Mouse (Mus musculus) spleen, postnatal 36 days (tissue): Measurements from ENCODE around the gene Smox.

ENCODE experiments used
- DNase-seq, 2 experiments: peaks; one replicate each; pipeline ENCODE4 v3.0.0; 2022; ENCODE audit warnings: low spot score in 2 of 2, mixed read lengths in 1 of 2

Smox gene

GRCm38 (mm10) chr2:131514055-131514621, 22.8 kb downstream of the Smox start:
- no peak for DNase-seq

- DNase-seq = no peak
Observed at GRCm38 (mm10) chr2:131517550-131517949, 26.3 kb downstream of the Smox start.

DNA sequence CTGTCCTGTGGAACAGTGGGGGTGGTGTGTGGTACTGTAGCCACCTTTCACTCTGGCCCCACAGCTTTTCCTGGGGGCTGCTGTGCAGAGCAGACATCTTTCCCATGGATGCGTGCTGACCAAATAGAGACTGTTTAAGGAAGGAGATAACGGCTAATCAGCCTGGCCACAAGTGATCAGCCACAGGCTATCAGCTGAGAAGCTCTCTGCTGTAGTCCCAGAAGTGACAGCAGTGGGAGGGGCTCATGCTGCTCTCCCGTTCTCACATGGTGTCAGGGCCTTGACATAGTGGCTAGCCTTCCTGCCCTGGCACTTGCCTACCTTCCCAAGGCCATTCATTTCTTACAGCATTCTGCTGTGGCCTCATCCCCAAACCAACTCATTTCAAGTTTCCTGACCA, 27.5 kb downstream of the Smox start:
- peak; percentile 23 to 28 for DNase-seq

GRCm38 (mm10) chr2:131520743-131521142, 29.4 kb downstream of the Smox start:
- DNase-seq = no peak

DNA sequence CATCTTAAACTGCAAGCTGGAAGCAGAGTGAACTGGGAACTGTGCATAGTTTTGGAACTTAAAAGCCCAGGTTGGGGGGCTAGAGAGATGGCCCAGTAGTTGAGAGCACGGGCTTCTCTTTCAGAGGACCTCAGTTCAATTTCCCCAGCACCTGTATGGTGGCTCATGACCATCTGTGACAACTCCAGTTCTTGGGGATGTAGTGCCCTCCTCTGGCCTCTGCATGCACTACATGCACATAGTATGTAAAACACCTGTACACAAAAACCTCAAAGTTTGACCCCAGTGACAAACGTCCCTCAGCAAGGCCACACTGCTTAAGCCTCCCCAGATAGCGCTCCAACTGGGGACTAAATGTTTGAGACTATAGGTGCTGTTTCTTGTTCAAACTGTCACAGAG, 35.8 kb downstream of the Smox start:
- no peak for DNase-seq

- DNase-seq = peak in 1 of 2 experiments; percentile 34
Observed at GRCm38 (mm10) chr2:131529898-131530622, 38.8 kb downstream of the Smox start.

DNA sequence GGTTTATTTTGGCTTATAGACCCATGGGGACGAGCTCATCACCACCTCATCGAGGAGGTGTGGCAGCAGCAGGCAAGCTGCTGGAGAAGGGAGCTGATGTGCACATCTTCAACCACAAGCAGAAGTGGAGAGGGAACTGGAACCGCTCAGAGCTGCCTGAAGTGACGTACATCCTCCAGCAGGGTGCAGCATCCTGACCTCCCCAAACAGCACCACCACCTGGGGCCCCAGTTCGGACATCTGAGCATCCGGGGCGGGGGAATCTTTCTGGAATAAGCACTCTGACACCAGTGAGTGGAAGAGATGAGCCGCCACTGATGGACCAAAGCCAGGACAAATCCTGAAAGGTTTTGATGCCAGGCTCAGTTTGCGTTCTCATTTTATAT, 39.3 kb downstream of the Smox start:
- DNase-seq = peak; percentile 30 to 33

DNA sequence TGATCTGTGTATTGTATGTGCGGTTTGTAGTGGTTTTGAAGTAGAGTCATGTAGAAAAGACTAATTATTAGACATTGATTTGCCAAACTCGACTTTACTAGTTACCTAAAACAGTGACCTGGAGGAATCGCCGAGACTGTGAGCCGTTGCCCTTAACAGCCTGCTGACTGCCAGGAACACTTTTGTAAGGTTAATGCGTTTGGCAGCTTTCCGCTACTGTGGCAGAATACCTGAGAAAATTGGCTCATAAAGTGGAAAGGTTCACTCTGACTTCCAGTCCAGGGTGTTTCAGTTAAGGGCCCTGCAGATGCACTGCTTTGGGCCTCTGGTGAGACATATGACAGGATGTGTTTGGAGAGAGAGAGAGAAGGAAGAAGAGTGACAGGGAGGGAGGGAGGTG, 40.0 kb downstream of the Smox start:
- no peak for DNase-seq

GRCm38 (mm10) chr2:131535168-131535567, 43.9 kb downstream of the Smox start:
- no peak for DNase-seq

DNA sequence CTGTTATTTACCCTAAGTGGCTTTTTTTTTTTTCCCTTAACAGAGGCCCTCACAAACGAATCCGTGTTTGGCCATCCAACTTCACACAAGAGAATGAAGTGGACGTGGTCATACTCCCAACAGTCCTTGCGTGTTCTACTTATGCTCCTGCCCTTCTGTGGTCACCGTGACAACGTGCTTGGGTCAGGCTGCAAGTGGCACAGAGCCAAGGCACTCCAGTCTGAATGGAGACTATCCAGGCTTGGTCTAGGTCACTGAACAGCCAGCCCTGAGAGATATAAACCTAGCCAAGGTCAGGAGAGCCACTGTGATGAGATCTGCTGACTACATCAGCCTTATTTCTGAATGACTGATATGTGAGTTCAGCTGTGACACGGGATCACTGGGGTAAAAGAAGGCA, 47.0 kb downstream of the Smox start:
- DNase-seq = no peak

DNA sequence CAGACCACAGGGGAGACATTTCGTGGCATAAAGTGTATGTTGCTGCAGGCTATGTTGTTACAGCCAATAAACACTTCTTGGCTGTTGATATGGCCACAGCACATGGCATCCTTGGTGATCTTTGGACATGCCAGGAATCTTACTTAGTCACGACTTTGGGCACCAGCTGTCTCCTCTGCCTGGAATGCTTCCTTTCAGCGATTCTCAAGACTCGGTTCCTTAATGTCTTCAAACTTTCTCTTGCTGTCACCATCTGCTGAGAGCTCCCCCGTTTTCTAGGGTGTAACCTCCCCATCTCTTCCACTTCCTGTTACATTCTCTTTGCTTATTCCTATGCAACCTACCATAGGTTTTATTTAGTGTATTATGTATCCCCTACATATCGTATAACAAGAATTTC, 48.5 kb downstream of the Smox start:
- DNase-seq = no peak

DNA sequence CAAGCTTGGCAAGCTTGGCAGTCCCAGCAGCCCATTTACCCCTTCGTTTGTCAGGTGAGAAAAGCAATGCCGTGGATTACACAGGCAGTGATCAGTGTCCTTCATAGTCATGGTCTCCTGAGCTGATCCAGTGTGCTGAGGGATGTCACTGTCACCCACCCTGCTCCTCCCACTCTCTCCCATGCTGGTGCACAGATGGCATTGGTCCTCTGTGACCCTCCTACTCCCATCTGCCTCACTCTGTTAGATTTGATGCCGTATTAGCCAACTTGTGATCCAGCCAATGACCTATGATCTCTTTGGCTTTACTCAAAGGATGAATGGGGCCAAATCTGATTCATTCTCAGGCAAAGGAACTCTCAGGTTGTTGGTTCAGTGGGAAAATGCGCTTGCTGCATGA, 50.4 kb downstream of the Smox start:
- no peak for DNase-seq

- no peak for DNase-seq
Observed at GRCm38 (mm10) chr2:131542531-131542930, 51.2 kb downstream of the Smox start.

- peak; percentile 17 to 27 for DNase-seq
Observed at GRCm38 (mm10) chr2:131545386-131546307, 54.4 kb downstream of the Smox start.

- DNase-seq = no peak
Observed at GRCm38 (mm10) chr2:131546308-131546700, 55.0 kb downstream of the Smox start.

DNA sequence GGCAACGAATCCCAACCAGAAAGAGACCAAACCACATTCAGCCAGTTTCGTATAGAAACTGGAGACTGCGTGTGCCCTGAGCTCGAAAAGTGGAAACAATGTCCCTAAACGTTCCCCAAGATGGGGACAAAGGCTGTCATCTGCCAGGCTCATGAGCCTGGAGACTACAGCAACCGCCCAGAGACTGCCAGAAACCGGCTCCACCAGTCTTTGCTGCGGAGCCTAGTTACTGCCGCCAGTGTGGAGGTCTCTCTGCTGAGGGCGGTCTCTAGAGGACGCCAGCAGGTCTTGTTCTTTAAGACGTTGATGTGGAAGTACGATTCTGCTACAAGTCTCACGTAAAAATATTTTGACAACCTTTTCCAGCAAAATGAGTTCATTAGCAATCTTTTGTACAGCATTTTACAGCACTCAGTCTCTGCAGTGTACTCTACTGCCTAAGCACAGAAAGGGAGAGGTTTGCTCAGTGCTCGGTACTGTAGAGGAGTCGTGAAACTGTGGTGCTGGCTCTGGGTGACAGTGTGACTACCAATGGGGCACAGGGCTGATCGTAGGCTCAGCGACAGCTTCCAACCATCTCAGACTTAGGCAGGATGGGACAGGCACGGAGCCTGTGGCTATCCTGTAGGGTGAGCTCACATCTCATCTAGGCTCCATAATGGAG, 55.6 kb downstream of the Smox start:
- DNase-seq = no peak

GRCm38 (mm10) chr2:131548330-131548729, 57.0 kb downstream of the Smox start:
- DNase-seq = no peak

GRCm38 (mm10) chr2:131549090-131549489, 57.8 kb downstream of the Smox start:
- no peak for DNase-seq

DNA sequence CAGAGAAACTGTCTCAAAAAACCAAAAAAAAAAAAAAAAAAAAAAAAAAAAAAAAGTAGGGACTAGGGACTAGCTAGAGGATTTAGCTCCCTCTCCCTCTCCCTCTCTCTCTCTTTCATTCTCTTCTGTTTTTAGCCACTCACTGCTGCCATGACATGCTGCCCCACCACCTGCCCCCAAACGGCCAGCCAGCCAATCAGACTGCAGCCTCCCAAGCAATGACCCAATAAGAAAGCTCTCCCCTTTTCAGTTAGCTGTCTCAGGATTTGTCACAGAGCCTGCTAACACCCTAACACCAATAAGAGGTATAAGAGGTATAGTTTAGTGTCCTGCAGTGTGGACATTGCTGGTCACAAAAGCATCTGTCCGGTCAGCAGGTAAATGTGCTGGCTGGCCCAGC, 59.2 kb downstream of the Smox start:
- no peak for DNase-seq

DNA sequence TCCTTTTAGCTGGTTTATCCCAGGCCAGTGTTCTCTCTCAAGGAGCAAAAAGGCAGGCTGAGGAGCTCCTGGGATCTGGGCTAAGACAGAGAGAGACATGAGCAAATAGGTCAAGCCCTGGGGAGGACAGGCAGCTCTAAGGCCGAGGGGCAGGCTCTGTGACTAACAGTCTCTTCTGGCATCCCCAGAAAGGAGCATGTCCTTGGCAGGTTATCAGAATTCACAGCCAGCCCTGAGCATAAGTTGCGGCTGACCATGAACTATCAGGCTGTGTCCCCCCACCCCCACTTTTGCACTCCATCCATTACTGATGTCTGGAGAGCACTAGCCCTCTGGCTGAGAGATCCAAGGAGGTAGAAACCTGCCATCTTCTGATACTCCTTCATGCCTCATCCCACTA, 59.6 kb downstream of the Smox start:
- no peak for DNase-seq

DNA sequence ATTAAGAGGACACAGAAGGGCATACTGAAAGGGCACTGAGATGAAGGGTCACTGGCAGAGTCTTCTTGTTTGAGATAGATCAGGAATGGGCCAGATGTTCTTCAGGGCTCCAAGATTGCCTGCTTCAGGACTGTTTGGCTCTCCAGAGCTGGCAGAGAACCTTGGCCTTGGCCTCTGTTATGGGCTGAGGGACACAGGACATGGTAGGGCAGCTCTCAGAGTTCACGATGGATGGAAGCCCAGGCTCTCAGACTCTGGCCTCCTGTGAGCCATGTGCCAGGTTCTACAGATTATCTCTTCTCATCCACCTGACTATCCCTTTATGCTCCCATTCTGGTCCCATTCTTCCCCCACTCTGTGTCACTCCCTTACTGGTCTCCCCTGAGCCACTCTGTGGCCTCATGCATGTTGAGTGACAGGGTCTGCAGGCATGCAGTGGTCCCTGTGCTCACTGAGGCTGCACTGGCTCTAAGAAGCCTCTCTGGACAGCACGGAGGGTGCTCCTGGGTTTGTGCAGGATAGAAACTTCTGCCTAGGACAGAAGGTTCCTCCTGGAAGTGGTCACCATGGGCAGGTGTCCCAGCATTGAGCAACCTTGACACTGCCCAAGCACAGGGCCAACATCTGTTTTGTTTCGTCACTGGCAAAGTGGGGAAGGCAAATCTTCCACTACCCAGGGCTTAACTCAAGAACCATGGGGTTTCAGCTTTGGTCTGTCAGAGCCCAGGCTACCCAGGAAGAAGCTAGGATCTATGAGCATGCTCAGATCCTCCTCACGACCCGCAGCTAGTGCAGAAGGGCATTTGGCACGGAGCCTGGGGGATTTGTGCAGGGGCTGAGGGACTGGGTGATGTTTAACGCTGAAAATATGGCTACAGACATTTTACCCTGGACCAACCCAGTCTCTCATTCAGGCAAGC, 60.7 kb downstream of the Smox start:
- no peak for DNase-seq
